Mouse (Mus musculus): Measurements from ENCODE around the gene Xrcc6. TPM values are rescaled to one million over a fixed set of nuclear protein-coding genes. Genes with fewer than 3 reads are reported as not detected.

Gene Xrcc6
- polyA plus RNA-seq, 1 experiment from 2014 or later = 104 TPM

DNA sequence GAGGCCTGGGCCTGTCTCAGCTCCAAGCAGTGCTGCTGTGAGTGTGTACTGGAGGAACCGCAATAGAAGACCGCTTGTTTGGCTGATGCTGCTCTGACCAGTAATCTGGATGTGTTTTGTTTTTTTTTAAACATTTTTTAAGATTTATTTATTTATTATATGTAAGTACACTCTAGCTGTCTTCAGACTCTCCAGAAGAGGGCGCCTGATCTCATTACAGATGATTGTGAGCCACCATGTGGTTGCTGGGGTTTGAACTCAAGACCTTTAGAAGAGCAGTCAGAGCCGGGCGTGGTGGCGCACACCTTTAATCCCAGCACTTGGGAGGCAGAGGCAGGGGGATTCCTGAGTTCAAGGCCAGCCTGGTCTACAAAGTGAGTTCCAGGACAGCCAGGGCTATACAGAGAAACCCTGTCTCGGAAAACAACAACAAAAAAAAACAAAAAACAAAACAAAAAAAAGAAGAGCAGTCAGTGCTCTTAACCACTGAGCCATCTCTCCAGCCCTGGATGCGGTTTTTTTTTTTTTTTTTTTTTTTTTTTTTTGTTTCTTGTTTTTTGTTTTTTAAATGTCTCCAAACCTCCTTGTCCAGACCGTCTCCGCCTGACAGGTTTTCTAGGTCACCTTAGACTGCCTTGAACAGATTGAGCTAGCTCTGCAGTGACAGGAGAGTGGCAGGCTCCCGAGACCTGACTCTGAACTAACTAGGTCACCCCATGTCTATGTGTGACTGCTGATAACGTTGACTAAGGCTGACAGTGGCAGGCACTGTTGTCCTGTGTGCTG is 48.5 kb downstream of the Xrcc6 start:
- no peak overlapping the region for H3K4me3 ChIP-seq
- H3K4me1 ChIP-seq = no peaks in the 10 kb centered on the region
- peak; percentile 18 for DNase-seq (ENCODE audit: low spot score)
- H3K9me3 ChIP-seq = no peaks in the 10 kb centered on the region
- whole genome bisulfite sequencing = 83% methylated on average over 12 of the region's 12 CpGs
- H3K27ac ChIP-seq (replicated peaks) = no peak overlapping the region
- H3K36me3 ChIP-seq (replicated peaks) = peaks cover 97% of the 10 kb centered on the region
- no peaks in the 10 kb centered on the region for H3K27me3 ChIP-seq (replicated peaks; ENCODE audit: low read depth, poor library complexity, severe bottlenecking)

DNA sequence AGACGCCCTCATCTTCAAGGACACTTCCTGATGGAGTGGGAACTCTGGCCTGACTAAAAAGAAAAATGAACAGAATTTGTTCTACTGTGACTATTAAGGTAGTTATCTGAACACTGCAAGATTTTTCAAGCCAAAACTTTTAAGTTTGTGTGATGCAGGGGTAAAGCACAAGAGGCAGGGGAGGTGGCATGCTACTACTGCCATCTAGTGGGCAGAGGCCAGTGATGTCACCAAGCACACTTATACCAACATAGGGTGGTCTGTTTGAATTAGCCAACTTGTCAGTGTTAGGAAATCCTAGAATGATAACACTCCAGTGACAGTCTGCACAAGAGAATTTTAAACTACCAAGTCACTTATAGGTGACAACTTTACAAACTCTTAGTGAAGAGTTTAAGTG is 53.0 kb downstream of the Xrcc6 start:
- no peaks in the 10 kb centered on the region for H3K27me3 ChIP-seq (replicated peaks; ENCODE audit: low read depth, poor library complexity, severe bottlenecking)
- no peaks in the 10 kb centered on the region for H3K9me3 ChIP-seq
- H3K36me3 ChIP-seq (replicated peaks) = peaks cover 82% of the 10 kb centered on the region
- peaks cover 4% of the 10 kb centered on the region for H3K4me1 ChIP-seq
- no peak overlapping the region for H3K27ac ChIP-seq (replicated peaks)
- peak; percentile 50 for DNase-seq (ENCODE audit: low spot score)
- no peak overlapping the region for H3K4me3 ChIP-seq
- 92% methylated on average over 1 of the region's 1 CpGs for WGBS

DNA sequence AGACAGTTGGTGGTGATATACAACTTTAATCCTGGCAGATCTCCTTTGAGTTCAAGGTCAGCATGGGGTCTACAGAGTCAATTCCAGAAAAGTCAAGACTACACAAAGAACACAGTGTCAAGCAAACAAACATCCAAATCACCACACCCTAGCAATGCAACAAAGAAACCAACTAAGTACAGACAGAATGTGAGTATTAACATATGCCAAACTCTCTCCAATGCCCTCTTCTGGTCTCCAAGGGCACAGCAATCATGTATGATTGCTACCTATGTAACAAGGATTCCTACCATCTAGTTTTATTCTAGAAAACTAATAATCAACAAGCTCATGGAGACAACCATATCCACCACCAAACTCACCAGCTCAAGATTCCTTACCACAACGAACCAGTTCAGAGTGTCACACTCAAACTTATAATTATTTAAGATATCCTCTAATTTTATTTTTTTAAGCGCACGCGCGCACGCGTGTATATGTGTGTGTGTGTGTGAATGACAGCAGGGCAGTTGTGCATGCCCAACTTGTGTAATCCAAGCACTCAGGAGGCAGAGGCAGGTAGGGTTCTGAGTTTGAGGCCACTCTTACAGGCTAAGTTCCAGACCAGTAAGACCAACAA is 56.6 kb downstream of the Xrcc6 start:
- no peak overlapping the region for H3K4me3 ChIP-seq
- H3K4me1 ChIP-seq = peaks cover 14% of the 10 kb centered on the region
- peaks cover 46% of the 10 kb centered on the region for H3K36me3 ChIP-seq (replicated peaks)
- WGBS = 97% methylated on average over 7 of the region's 7 CpGs
- H3K9me3 ChIP-seq = no peaks in the 10 kb centered on the region
- no peak overlapping the region for H3K27ac ChIP-seq (replicated peaks)
- no peak for DNase-seq (ENCODE audit: low spot score)
- no peaks in the 10 kb centered on the region for H3K27me3 ChIP-seq (replicated peaks; ENCODE audit: low read depth, poor library complexity, severe bottlenecking)

DNA sequence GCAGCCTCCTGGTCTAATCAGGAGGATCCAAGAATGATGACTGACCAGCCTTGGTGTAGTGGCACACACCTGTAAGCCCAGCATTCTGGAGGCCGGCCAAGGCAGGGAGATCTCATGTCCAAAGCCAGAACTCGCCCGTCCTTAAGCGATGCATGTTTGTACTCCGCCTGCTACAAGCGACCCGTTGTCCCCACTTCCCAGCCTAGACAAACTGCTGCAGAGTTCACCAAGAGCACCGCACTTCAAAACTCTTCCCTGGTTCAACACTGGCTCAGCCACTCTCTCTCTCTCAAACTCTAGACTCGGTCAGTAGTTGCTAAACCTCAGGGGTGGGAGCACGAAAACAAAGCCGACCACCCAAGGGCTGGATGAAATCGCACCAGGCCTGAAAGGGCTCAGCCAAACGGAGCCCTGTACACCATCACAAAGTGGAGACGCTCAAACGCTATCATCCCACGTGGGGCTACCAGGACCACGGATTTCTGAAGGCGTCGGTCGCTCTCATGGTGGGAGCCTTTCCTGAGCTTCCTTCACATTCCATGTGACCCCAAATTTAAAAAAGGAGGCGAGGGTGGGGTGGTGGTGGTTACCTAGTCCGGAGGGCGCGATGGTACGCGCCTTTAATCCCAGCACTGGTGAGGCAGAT is 58.7 kb downstream of the Xrcc6 start:
- H3K9me3 ChIP-seq = no peaks in the 10 kb centered on the region
- no peaks in the 10 kb centered on the region for H3K27me3 ChIP-seq (replicated peaks; ENCODE audit: low read depth, poor library complexity, severe bottlenecking)
- H3K4me1 ChIP-seq = peaks cover 14% of the 10 kb centered on the region
- H3K4me3 ChIP-seq = peak overlapping the region; percentile 100
- peak; percentile 30 for DNase-seq (ENCODE audit: low spot score)
- 5% methylated on average over 26 of the region's 26 CpGs for WGBS
- H3K27ac ChIP-seq (replicated peaks) = peak overlapping the region; percentile 96
- peaks cover 27% of the 10 kb centered on the region for H3K36me3 ChIP-seq (replicated peaks)

DNA sequence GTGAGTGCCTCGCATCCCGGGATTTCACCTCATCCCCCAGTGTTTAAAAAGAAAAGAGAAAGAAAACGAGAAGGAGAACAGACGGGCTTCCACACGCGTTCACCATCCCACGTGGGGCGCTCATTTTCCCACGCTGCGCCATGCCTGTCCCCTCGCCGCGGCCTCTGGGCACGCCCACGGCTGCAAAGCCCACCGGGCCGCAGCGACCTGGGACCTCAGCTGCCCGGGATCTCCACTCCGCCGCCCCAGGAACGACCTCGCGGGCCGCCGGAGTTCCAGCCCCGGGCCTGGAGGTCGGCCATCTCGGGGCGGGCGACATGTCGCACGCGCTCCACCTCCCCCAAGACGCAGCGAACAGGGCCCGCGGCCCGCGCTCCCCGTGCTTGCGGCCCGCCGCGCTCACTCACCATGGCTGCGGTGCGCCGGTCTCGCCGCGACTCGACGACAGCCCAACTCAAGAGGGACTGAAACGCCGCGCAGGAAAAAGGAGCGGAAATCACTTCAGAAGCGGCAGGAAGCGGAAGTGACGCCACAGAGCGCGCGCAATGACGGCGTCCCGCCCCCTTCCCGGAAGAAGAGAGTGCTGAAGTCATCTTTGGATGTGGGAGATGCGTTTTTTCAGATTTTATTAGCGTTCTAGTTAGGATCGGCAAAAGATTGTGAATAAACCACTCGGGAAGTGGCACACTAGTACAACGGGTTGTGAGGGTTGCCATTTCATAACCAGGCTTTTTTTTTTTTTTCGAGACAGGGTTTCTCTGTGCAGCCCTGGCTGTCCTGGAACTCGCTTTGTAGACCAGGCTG is 59.6 kb downstream of the Xrcc6 start, which contains the start of gene Snu13:
Gene Snu13, minus strand, starts transcription at position 519 of the 804 bp plus-strand sequence.
- H3K27me3 ChIP-seq (replicated peaks; ENCODE audit: low read depth, poor library complexity, severe bottlenecking) = no peaks in the 10 kb centered on the region
- no peaks in the 10 kb centered on the region for H3K9me3 ChIP-seq
- H3K27ac ChIP-seq (replicated peaks) = peak within 1 kb of the TSS; percentile 96
- H3K4me3 ChIP-seq = peak within 1 kb of the TSS; percentile 100
- peaks cover 14% of the 10 kb centered on the region for H3K4me1 ChIP-seq
- H3K36me3 ChIP-seq (replicated peaks) = peaks cover 24% of the 10 kb centered on the region
- WGBS = under 1% methylated on average over 74 of the region's 74 CpGs
- DNase-seq (ENCODE audit: low spot score) = peak; percentile 92

DNA sequence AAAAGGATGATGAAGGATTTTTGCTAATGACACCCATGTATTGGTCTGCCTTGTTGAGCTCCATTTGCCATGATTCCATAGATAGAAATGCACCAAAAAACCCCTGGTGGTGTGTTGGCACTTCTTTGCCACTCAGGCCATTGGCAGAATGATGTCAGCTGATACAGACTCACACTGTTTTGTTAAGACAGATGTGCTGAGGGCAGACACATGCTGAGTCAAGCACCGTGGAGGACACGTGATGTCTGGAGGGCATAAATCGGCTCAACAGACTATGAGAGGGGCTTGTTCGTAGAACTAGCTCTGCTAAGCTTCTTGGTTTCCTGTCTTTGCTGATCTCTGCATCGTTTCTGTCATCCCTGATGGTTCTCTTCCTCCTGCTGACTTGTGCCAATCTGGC is 64.9 kb downstream of the Xrcc6 start:
- 65% methylated on average over 5 of the region's 5 CpGs for WGBS
- H3K27me3 ChIP-seq (replicated peaks; ENCODE audit: low read depth, poor library complexity, severe bottlenecking) = no peaks in the 10 kb centered on the region
- no peak overlapping the region for H3K4me3 ChIP-seq
- no peak overlapping the region for H3K27ac ChIP-seq (replicated peaks)
- no peaks in the 10 kb centered on the region for H3K9me3 ChIP-seq
- no peak for DNase-seq (ENCODE audit: low spot score)
- H3K36me3 ChIP-seq (replicated peaks) = no peaks in the 10 kb centered on the region
- no peaks in the 10 kb centered on the region for H3K4me1 ChIP-seq

DNA sequence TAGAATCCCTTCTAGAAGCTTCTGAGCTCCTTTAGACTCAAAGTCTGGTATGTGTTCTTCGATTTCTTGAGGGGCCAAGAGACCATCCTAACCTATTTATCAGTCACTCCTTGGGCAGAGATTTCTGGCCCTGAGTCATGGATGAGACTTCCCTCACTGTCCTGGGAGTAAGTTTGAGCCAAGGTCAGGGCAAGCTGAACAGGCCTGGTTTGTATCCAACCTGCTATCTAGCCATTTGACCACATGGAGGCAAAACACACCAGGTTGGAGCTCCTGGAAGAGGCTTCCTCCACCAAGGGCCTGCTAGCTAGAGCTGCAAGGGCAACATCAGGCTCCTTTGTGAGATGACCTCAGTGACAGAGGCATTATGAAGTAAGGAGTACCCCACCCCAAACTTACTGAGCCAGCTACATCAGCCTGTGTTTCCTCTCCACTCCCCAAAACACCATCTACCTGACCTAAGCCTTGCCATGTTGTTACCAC is 71.1 kb downstream of the Xrcc6 start, which contains the start of gene 4930407I10Rik:
Gene 4930407I10Rik, plus strand, starts transcription at position 433 of the 483 bp plus-strand sequence.
- peaks cover 24% of the 10 kb centered on the region for H3K27me3 ChIP-seq (replicated peaks; ENCODE audit: low read depth, poor library complexity, severe bottlenecking)
- H3K36me3 ChIP-seq (replicated peaks) = no peaks in the 10 kb centered on the region
- DNase-seq (ENCODE audit: low spot score) = no peak
- peaks cover 5% of the 10 kb centered on the region for H3K4me1 ChIP-seq
- H3K27ac ChIP-seq (replicated peaks) = no peak within 1 kb of the TSS
- no peak within 1 kb of the TSS for H3K4me3 ChIP-seq
- H3K9me3 ChIP-seq = no peaks in the 10 kb centered on the region
- 88% methylated on average over 1 of the region's 1 CpGs for WGBS

DNA sequence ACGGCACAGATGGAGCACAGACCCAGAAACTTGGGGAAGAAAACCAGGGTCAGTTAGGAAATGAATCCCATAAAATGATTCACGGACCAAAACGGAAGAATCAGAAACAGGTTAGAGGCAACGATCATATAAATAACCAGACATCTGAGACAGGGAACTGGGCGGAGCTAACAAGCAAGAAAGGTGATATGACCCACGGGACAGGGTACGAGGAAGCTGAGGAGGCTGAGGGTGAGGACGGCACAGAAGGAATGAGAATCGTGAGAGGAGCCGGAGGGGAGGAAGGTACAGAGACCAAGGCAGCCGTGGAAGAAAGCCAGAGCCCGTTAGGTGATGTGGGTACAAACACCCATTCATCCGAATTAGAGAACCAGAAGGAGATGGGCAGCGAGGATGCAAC is 76.3 kb downstream of the Xrcc6 start:
- Histone ChIP-seq H3K4me3 (peak overlapping the region; percentile 19; the same call in 1 of the 2 replicates), H3K27ac (replicated peaks) (no peak overlapping the region; the same call in 1 of the 2 replicates), H3K27me3 (replicated peaks; ENCODE audit: low read depth, poor library complexity, severe bottlenecking) (peaks cover 66% of the 10 kb centered on the region), H3K9me3 (no peaks in the 10 kb centered on the region), H3K4me1 (peaks cover 15% of the 10 kb centered on the region), H3K36me3 (replicated peaks) (no peaks in the 10 kb centered on the region)
- whole genome bisulfite sequencing = 52% methylated on average over 14 of the region's 14 CpGs
- peak; percentile 20 for DNase-seq (ENCODE audit: low spot score)

DNA sequence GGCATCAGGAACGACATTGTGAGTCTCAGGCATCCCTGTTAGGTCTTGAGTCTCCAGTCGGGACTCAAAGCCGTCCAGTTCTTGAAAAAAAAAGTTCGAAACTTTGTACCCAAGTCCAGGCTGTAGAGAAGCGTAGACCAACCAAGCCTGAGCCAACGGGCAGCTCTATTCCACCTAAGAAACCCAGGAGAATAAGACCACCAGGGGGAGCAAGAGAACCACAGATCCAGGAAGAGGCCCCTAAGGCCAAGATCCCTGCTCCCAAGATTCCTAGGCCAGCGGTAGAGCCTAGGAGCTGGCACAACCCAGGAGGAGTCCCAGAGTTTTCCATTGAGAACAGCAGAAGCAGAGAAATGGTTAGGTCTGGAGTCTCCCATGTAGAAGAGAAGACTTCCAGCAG is 77.9 kb downstream of the Xrcc6 start:
- Histone ChIP-seq H3K27me3 (replicated peaks; ENCODE audit: low read depth, poor library complexity, severe bottlenecking) (peaks cover 82% of the 10 kb centered on the region), H3K36me3 (replicated peaks) (no peaks in the 10 kb centered on the region), H3K4me3 (no peak overlapping the region), H3K9me3 (no peaks in the 10 kb centered on the region; the same call in 1 of the 2 replicates), H3K27ac (replicated peaks) (no peak overlapping the region), H3K4me1 (peaks cover 21% of the 10 kb centered on the region)
- WGBS = 17% methylated on average over 7 of the region's 7 CpGs
- DNase-seq (ENCODE audit: low spot score) = peak; percentile 77

DNA sequence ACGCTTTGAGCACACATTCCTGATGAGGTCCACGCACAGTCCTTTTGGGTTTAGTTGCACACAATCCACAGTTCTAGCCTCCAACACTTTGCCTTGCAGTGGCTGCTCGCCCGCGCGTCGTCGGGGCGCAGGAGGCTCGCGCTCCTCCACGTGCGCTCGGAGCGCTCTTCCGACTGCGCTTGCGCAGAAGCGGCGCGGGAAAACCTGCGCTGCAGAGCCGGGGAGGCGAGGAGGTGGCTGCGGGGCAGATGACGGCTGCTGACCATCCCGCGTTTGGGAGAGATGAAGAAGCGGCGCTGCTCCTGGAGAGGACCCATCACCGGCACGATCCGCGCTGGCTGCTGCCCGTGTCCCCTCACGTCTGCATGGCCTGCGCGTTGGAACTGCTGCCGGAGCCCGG is 82.3 kb downstream of the Xrcc6 start, which contains the start of gene Mei1:
Gene Mei1, plus strand, starts transcription at position 99 of the 400 bp plus-strand sequence.
- Histone ChIP-seq H3K27me3 (replicated peaks; ENCODE audit: low read depth, poor library complexity, severe bottlenecking) (peaks cover 64% of the 10 kb centered on the region), H3K9me3 (no peaks in the 10 kb centered on the region; the same call in 1 of the 2 replicates), H3K27ac (replicated peaks) (no peak within 1 kb of the TSS), H3K4me1 (peaks cover 9% of the 10 kb centered on the region), H3K4me3 (peak within 1 kb of the TSS; percentile 41), H3K36me3 (replicated peaks) (no peaks in the 10 kb centered on the region)
- DNase-seq (ENCODE audit: low spot score) = peak; percentile 30
- 26% methylated on average over 40 of the region's 40 CpGs for WGBS

DNA sequence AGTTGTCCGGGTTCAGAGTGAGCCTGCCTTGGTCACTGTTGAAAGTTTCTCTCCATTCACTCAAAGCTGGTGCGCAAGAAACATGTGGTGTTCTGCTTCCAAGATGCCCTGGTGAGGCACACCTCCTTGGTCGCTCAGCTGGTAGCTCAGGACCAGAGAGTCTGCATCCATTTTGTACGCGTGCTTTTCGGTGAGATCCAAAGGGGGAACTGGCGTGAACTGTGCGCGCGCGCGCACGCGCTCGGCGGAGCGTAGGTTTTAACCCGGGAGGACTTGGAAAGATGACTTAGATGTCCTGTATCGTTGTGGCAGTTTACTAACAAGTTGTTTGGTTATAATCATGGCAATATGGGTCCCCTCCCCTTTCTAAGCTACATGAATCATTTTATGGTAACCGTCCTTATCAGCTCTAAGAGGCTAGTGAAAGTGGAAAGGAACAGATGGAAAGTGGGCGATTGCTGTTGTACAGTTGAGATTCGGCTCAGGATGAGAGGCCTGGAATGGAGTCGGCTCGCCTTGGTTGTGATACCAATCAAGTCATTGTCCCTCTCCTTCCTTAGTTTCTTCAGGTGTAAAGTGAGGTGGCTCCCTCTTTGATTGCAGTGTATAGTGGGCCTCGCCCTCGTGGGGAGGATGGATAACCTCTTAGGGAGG is 84.3 kb downstream of the Xrcc6 start:
- Histone ChIP-seq H3K4me1 (peaks cover 6% of the 10 kb centered on the region; the same call in 1 of the 2 replicates), H3K4me3 (no peak overlapping the region), H3K27me3 (replicated peaks; ENCODE audit: low read depth, poor library complexity, severe bottlenecking) (peaks cover 49% of the 10 kb centered on the region), H3K9me3 (no peaks in the 10 kb centered on the region; the same call in 1 of the 2 replicates), H3K27ac (replicated peaks) (no peak overlapping the region), H3K36me3 (replicated peaks) (no peaks in the 10 kb centered on the region)
- WGBS = 90% methylated on average over 26 of the region's 26 CpGs
- no peak for DNase-seq (ENCODE audit: low spot score)

Data from embryonic facial prominence, embryonic 10.5 days (tissue).